Mouse (Mus musculus) spleen, adult 2 months (tissue): ENCODE data around the gene Foxs1.

Experiments
- CTCF ChIP-seq: fragments of 200-500 bp; IDR thresholded peaks from 2 replicates; pipeline ENCODE4 v1.5.1; 2011; ENCODE audit warnings: mild to moderate bottlenecking, inconsistent platforms; ENCODE audit not compliant: insufficient read depth, insufficient read length, insufficient replicate concordance; ENCODE audit errors: extremely low read depth
- POLR2A ChIP-seq: fragments of 200-500 bp; IDR thresholded peaks from 2 replicates; pipeline ENCODE4 v1.6.1; 2011; ENCODE audit warnings: low read depth, low read length, inconsistent platforms

- TF ChIP-seq CTCF (no peak), POLR2A (no peak)
Observed at GRCm38 (mm10) chr2:152884101-152884645, 48.8 kb downstream of the Foxs1 start.
